Mouse (Mus musculus) layer of hippocampus, postnatal 10 days (tissue): ENCODE data around the gene Lmbr1l. TPM values are rescaled to one million over a fixed set of nuclear protein-coding genes. Genes with fewer than 3 reads are reported as not detected.
A peak's percentile ranks its signal among the peaks of the same experiment; 100 is the strongest.

Experiments used
- DNase-seq, 2 experiments: peaks; one replicate each; pipeline ENCODE4 v3.0.0; 2021; ENCODE audit warnings: low spot score in 2 of 2
- total RNA-seq, 2 experiments: library from RNA; stranded (reverse); gene quantifications; 2 replicates each; pipeline ENCODE4 v1.2.3; 2021

The Lmbr1l gene
- total RNA-seq, 2 experiments from 2014 or later, result 17.2 to 27.3 TPM

DNA sequence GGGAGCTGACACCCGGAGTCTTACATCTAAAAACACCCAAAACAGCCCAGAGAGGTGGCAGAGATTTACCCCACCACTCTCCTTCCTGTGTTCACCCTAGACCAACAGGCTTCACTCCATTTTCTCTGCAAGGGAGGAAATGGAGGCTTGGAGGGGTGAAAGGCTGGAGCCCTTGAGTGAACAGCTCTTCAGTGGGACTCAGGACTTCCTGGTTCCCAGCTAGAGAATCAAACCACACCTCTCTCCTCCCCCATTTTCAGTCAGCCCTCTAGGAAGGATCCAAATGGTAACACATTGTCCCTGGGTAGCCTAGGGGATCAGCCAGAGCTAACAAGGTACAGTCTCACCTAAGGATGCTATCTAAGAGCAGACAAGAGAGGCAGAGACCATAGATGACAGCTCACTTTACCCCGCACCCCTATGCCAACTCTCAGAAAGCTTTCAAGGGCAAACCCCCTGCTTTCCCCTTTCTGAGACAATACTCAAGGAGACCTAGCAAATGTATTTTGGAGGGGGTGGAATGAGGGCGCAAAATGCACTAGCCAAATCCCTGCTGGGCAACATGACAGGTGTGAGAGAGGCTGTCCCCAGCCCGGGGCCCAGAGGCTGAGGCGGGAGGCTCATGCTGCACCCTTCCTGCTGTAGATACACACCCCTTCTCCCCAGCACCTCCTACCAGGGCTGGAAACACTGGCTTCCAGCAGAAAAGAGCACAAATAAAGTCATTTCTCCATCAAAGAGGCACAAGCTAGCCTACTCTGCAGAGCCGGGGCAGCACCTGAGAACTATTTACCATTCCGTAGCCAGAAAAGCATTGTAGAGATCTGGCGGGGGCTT is 48.5 kb downstream of the Lmbr1l start:
- no peak for DNase-seq

GRCm38 (mm10) chr15:98868346-98869063 is 49.5 kb downstream of the Lmbr1l start:
- no peak for DNase-seq

DNA sequence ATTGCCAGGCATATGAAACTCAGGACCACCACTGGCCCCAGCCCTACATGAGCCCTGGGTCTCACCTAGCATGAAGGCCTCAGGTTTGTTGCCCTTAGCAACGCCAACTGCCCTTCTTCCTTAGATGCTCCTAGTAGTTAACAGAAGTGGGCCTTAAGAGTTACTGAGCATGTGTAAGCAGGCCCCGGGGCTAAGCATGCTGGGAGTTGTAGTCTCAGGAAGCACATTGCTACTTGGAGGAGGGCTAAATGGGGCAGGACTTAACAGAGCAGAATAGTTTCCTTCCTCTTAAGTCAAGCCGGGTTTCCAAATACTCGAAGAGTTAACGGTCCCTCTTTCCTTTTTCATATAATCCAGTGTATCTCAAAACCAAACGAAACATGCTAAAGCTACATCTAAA is 50.7 kb downstream of the Lmbr1l start:
- DNase-seq, result peak in 1 of 2 experiments; percentile 59

DNA sequence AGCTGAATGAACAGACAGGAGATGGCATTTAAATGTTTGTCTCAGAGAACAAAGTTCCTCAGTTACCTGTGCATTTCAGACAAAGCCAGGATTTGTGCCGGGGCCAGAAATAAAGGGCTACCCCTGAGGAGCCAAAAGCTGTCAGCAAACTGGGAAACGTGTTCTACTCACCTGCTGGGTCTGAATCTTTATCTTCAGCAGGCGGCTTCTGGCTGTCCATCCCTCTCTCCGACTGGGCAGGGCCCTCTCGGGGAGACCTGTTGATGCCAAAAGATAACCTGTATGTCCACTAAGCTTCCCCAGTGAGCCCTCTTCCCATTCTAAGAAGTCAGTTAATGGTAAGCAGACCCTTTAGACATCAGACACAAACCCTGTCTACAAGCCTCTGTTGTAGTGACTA is 51.5 kb downstream of the Lmbr1l start:
- no peak for DNase-seq

DNA sequence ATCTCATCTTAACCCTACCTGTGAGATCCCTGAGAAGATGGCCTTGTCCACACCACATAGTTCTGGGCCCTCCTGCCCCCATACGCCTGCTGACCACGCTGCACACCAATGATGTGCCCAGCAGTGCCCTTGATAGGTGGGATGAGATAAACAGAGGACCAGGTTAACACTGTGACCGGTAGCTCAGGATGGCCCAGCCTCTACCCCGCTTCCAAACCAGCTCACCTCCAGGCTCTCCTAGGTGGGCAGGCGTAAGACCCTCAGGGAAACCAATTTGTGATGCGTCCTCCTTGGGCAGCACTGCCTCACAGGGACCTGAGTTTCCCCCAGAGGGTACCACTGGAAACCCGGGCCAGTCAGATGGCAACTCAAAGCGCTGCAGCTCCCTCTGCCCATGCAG is 52.3 kb downstream of the Lmbr1l start:
- no peak for DNase-seq

DNA sequence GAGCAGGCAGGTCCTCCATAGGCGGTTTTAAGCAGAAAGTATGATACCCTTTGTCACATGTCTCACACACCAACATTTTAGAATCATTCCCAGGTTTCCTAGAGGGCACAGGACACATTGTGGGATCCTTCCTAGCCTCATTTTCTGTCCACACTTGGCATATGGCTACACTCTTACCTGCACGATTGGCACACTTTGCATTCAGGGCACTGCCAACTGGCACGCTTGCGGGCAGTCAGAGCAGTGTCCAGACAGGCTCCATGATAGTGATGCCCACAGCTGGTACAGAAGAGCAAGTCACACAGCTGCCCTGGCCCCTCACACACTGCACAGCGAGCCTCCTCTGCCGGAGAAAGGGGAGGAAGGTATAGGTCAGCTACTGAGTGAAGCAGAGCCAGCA is 53.1 kb downstream of the Lmbr1l start:
- no peak for DNase-seq

DNA sequence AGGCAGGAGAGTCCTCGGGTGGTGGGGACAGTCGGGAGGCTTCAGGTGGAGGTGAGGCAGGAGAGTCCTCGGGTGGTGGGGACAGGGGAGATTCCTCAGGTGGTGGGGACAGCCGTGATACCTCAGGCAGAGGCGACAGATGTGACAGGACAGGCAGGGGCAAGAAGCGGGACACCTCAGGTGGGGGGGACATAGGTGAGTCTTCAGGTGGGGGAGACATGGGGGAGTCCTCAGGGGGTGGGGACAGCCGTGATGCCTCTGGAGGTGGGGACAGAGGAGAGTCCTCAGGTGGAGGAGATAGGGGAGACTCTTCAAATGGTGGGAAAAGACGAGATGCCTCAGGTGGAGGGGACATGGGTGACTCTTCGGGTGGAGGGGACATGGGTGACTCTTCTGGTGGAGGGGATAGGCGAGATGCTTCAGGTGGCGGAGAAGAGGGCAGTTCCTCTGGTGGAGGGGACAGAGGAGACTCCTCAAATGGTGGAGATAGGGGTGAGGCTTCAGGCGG is 54.5 kb downstream of the Lmbr1l start:
- DNase-seq, result no peak

- DNase-seq, result no peak
These were observed 56.2 kb downstream of the Lmbr1l start for GRCm38 (mm10) chr15:98861701-98862410.

- no peak for DNase-seq
These were observed 57.1 kb downstream of the Lmbr1l start for GRCm38 (mm10) chr15:98860921-98861320.

DNA sequence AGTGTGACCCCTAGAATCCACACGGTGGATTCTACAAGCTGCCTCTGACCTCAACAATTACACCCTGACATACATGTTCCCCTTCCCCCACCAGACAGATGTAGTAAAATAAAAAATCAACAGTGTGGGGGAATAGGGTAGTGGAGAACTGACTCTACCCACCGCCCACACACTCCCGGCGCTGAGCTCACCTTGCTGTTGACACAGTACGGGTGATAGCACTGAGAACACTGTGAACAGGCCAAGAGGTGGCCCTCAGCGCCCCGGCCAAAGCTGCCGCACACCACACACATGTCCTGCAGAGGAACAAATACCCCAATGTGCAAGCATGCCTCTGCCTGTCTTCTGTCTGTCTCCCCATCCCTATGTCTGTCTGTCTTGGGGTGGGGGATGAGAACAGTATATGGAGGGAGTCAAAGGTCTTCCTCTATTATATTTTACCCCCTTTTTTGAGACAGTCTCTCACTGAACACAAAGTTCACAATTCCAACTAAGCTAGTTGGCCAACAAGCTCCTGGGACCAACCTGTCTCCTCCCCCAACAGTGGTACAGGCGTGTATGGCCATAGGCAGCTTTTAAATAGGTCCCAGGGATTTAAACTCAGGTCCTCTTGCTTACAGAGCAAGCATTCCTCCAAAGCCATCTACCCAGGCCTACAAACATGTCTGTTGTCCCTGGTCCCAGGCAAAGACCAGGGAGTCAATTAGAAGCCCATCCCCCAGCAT is 58.5 kb downstream of the Lmbr1l start:
- no peak for DNase-seq

- no peak for DNase-seq
These were observed 63.8 kb downstream of the Lmbr1l start for GRCm38 (mm10) chr15:98854214-98854613.

Other genes with a start within 250 kb of the Lmbr1l start
- 10 to 100 TPM; 31.2 to 34.3 TPM for gene Rnd1, start 240.8 kb downstream of the Lmbr1l start, total RNA-seq
- gene Ccdc65, start 210.0 kb downstream of the Lmbr1l start, total RNA-seq, result 10 to 100 TPM in 1 of 2 experiments, 1 to 10 TPM in 1; 9.7 to 14.2 TPM
- gene Fkbp11, start 190.0 kb downstream of the Lmbr1l start, total RNA-seq, result 1 to 10 TPM; 2.2 to 2.6 TPM
- gene Arf3, start 155.0 kb downstream of the Lmbr1l start, total RNA-seq, result 100 to 1,000 TPM; 636 TPM
- gene Wnt10b, start 140.1 kb downstream of the Lmbr1l start, total RNA-seq, result under 1 TPM; 0.25 to 0.37 TPM
- gene Wnt1, start 128.4 kb downstream of the Lmbr1l start, total RNA-seq, result not detected
- gene Ddn, start 108.7 kb downstream of the Lmbr1l start, total RNA-seq, result 100 to 1,000 TPM; 401 to 403 TPM
- gene Prkag1, start 86.7 kb downstream of the Lmbr1l start, total RNA-seq, result 10 to 100 TPM; 39.3 to 41.0 TPM
- 10 to 100 TPM; 71.4 to 77.3 TPM for gene Kmt2d, start 47.0 kb downstream of the Lmbr1l start, total RNA-seq
- gene Rhebl1, start 23.7 kb downstream of the Lmbr1l start, total RNA-seq, result 10 to 100 TPM in 1 of 2 experiments, 1 to 10 TPM in 1; 8.8 to 13.0 TPM
- gene Dhh, start 19.7 kb downstream of the Lmbr1l start, total RNA-seq, result under 1 TPM; 0.36 to 0.57 TPM
- 100 to 1,000 TPM; 931 to 937 TPM for gene Tuba1b, start 16.3 kb upstream of the Lmbr1l start, total RNA-seq
- gene Gm49450, start 35.3 kb upstream of the Lmbr1l start, total RNA-seq, result not detected
- 1,000 to 10,000 TPM; 3,808 to 4,015 TPM for gene Tuba1a, start 35.5 kb upstream of the Lmbr1l start, total RNA-seq
- gene Tuba1c, start 111.7 kb upstream of the Lmbr1l start, total RNA-seq, result 100 to 1,000 TPM; 234 TPM
- gene Prph, start 136.9 kb upstream of the Lmbr1l start, total RNA-seq, result 10 to 100 TPM in 1 of 2 experiments, 1 to 10 TPM in 1; 9.1 to 13.2 TPM
- 1 to 10 TPM; 1.4 to 1.7 TPM for gene Troap, start 156.3 kb upstream of the Lmbr1l start, total RNA-seq
- gene C1ql4, start 169.6 kb upstream of the Lmbr1l start, total RNA-seq, result under 1 TPM in 1 of 2 experiments, not detected in 1; 0.25 TPM
- 1 to 10 TPM in 1 of 2 experiments, under 1 TPM in 1; 0.39 to 1.1 TPM for gene Dnajc22, start 174.9 kb upstream of the Lmbr1l start, total RNA-seq
- 10 to 100 TPM; 32.3 to 35.1 TPM for gene Spats2, start 207.7 kb upstream of the Lmbr1l start, total RNA-seq